Mouse (Mus musculus) heart, adult 2 months (tissue): ENCODE measurements around the gene Plekha6.

Source experiments
- EP300 ChIP-seq: fragments of 200-500 bp; IDR thresholded peaks from 2 replicates; pipeline ENCODE4 v1.6.1; 2011; ENCODE audit warnings: low read depth, low read length, control low read depth; ENCODE audit not compliant: insufficient read depth
- POLR2A ChIP-seq: fragments of 200-500 bp; IDR thresholded peaks from 2 replicates; pipeline ENCODE4 v1.6.1; 2011; ENCODE audit warnings: mild to moderate bottlenecking, low read depth, low read length, control low read depth; ENCODE audit not compliant: insufficient read depth

DNA sequence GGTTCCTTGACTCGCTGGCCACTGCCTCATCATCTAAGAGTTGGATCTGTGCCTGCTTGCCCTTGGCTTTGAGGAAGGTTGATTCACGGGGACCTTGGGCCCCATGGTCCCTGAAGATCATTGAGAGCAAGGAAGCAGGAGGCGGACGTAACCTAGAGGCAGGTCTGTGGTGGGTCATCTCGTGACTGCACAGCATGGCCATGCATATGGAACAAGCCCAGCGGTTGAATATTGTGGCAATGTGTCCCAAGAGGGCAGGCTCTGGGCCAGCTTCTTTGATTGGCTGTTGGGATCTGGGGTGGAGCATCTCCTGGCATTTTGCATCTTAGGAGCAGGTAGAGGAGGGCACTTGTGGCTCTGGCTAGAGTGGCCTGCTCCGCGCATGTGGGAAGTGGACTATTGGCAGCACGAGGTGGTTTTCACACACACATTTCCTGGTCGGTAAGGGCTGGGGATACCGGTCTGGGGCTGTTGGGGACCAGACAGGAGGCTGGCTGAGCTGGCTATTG lies 40.4 kb downstream of the Plekha6 start:
- TF ChIP-seq EP300, result no peak
- TF ChIP-seq POLR2A, result no peak
